Mouse (Mus musculus) ES-Bruce4 (cell line): ENCODE data around the gene Gm10197.

ENCODE experiments used
- CTCF ChIP-seq: IDR thresholded peaks from one replicate; pipeline ENCODE4 v1.8.1; 2011; ENCODE audit warnings: low read depth, low read length
- EP300 ChIP-seq: IDR thresholded peaks from 2 replicates; pipeline ENCODE4 v1.6.1; 2011; ENCODE audit warnings: low read depth, low read length; ENCODE audit not compliant: insufficient read depth
- POLR2A ChIP-seq: IDR thresholded peaks from one replicate; pipeline ENCODE4 v1.8.1; 2011; ENCODE audit warnings: low read length; ENCODE audit not compliant: insufficient read depth

GRCm38 (mm10) chr19:53414650-53415049 lies 43.1 kb upstream of the Gm10197 start:
- TF ChIP-seq CTCF (no peak), POLR2A (no peak), EP300 (no peak)
